Mouse (Mus musculus): Measurements from ENCODE around the gene Gtpbp3. TPM values are rescaled to one million over a fixed set of nuclear protein-coding genes. Genes with fewer than 3 reads are reported as not detected.
A peak's percentile ranks its signal among the peaks of the same experiment; 100 is the strongest.

Gtpbp3 gene
- polyA plus RNA-seq (2016; fragmentation: Nextera tagmentation; extraction: Ambion mirVana) = 20.0 and 21.8 TPM in 2 replicates

GRCm38 (mm10) chr8:71487691-71488445 is at the start of gene Gtpbp3:
Gene Gtpbp3 (plus strand): TSS chr8:71488103.
- Histone ChIP-seq H3K36me3 (peaks cover 51% of the 10 kb centered on the region), H3K4me1 (peaks cover 47% of the 10 kb centered on the region), H3K27me3 (ENCODE audit: low read depth, poor library complexity, severe bottlenecking) (no peaks in the 10 kb centered on the region; the same call in 1 of the 2 replicates), H3K27ac (replicated peaks) (peak within 1 kb of the TSS; percentile 93), H3K9me3 (replicated peaks) (no peaks in the 10 kb centered on the region), H3K4me3 (peak within 1 kb of the TSS; percentile 93)
- under 1% methylated on average over 33 of the region's 33 CpGs for WGBS
- peak; percentile 79 for DNase-seq (ENCODE audit: low spot score)

DNA sequence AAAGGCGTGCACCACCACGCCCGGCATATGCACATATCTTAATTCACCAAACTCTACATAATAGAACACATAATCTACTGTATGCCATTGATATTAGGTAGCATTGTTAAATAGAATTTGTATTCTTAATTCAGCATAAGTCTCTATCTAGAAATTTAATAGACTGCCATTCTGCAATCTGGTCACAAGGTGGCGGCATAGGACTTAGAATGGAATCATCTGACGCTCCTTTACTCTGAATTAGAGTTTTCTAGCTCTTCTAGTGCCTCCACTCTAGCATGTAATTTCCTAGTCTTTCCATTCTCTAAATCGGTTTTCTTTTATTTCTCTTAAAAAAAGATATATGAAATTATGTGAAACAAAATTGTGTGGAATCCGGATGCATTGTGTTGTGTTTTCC is 46.5 kb upstream of the Gtpbp3 start:
- H3K27me3 ChIP-seq (ENCODE audit: low read depth, poor library complexity, severe bottlenecking) = peaks cover 11% of the 10 kb centered on the region
- peaks cover 4% of the 10 kb centered on the region; the same call in 1 of the 2 replicates for H3K4me1 ChIP-seq
- no peak overlapping the region for H3K4me3 ChIP-seq
- H3K9me3 ChIP-seq (replicated peaks) = no peaks in the 10 kb centered on the region
- 1% methylated on average over 7 of the region's 7 CpGs for WGBS
- no peak overlapping the region for H3K27ac ChIP-seq (replicated peaks)
- H3K36me3 ChIP-seq = no peaks in the 10 kb centered on the region
- DNase-seq (ENCODE audit: low spot score) = peak; percentile 33

DNA sequence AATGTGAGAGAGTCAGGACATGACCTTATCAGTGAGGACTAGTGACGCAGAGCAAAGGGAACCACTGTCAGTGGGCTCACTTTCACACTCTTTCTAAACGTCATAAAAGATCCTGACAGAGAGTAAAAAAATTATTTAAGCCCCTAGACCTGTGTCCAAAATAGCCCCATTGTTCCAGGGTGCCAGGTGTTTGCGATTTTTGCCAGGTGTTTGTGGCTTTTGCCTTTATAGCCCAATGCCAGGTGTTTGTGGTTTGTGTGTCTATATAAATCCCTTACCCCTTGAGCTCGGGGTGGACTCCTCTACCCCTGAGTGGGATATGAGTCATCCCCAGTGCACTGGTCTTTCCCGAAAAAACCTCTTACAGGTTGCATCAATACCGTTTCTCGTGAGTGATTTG is 42.8 kb upstream of the Gtpbp3 start:
- no peak overlapping the region for H3K27ac ChIP-seq (replicated peaks)
- peaks cover 11% of the 10 kb centered on the region for H3K27me3 ChIP-seq (ENCODE audit: low read depth, poor library complexity, severe bottlenecking)
- WGBS = 87% methylated on average over 7 of the region's 7 CpGs
- no peak overlapping the region for H3K4me3 ChIP-seq
- no peak for DNase-seq (ENCODE audit: low spot score)
- no peaks in the 10 kb centered on the region for H3K36me3 ChIP-seq
- 0 out of 2 replicates have a peak, but pooled peaks cover 3% of the 10 kb centered on the region for H3K9me3 ChIP-seq (replicated peaks)
- peaks cover 4% of the 10 kb centered on the region; the same call in 1 of the 2 replicates for H3K4me1 ChIP-seq

GRCm38 (mm10) chr8:71451337-71451736 is 36.6 kb upstream of the Gtpbp3 start:
- no peak overlapping the region for H3K27ac ChIP-seq (replicated peaks)
- WGBS = 60% methylated on average over 4 of the region's 4 CpGs
- no peak for DNase-seq (ENCODE audit: low spot score)
- H3K9me3 ChIP-seq (replicated peaks) = 0 out of 2 replicates have a peak, but pooled peaks cover 3% of the 10 kb centered on the region
- H3K4me1 ChIP-seq = no peaks in the 10 kb centered on the region
- H3K4me3 ChIP-seq = no peak overlapping the region
- H3K36me3 ChIP-seq = peaks cover 2% of the 10 kb centered on the region; the same call in 1 of the 2 replicates
- no peaks in the 10 kb centered on the region for H3K27me3 ChIP-seq (ENCODE audit: low read depth, poor library complexity, severe bottlenecking)

DNA sequence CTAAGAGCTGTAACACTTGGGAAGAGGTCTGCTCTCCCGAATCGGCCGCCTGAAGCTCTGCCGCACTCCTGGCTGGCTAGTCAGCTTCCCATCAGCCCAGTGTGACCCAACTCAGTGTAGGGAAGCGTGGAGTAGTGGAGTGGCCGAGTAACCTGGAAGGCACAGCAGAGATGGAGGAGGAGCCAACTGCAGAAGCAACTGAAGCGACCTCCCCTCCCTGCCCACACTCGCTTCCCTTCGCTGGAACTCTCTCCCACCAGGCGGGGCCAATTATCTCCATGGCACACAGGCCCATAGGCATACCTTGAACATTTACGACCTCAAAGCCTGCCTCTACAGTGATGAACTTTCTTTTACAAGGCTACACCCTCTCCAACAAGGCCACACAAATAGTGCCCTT is 36.1 kb upstream of the Gtpbp3 start:
- DNase-seq (ENCODE audit: low spot score) = peak; percentile 9
- 0 out of 2 replicates have a peak, but pooled peaks cover under 1% of the 10 kb centered on the region for H3K4me1 ChIP-seq
- 60% methylated on average over 11 of the region's 11 CpGs for WGBS
- H3K4me3 ChIP-seq = no peak overlapping the region
- H3K27ac ChIP-seq (replicated peaks) = no peak overlapping the region
- H3K36me3 ChIP-seq = peaks cover 6% of the 10 kb centered on the region
- H3K9me3 ChIP-seq (replicated peaks) = 0 out of 2 replicates have a peak, but pooled peaks cover 3% of the 10 kb centered on the region
- no peaks in the 10 kb centered on the region for H3K27me3 ChIP-seq (ENCODE audit: low read depth, poor library complexity, severe bottlenecking)

DNA sequence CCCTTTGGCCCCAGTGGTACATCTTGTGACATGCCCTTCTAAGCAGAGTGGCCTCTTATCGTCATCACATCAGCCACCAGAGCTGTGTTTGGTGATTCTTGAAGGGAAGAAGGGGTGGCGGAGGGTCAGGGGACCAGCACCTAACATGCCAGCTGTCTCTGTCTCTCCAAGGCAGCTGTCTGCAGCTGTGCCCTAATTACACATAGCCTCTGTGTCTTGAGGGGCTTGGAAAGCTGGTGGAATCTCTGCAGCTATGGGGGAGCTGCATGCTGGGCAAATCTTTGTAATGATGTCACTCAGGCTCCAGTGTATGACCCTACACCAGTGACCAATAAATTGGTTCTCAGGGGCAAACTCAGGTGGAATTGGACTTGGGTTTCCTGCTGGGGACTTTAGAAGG is 35.2 kb upstream of the Gtpbp3 start:
- H3K4me3 ChIP-seq = no peak overlapping the region
- H3K36me3 ChIP-seq = peaks cover 15% of the 10 kb centered on the region
- 0 out of 2 replicates have a peak, but pooled peaks cover 5% of the 10 kb centered on the region for H3K27me3 ChIP-seq (ENCODE audit: low read depth, poor library complexity, severe bottlenecking)
- 0 out of 2 replicates have a peak, but pooled peaks cover 3% of the 10 kb centered on the region for H3K9me3 ChIP-seq (replicated peaks)
- H3K27ac ChIP-seq (replicated peaks) = no peak overlapping the region
- 96% methylated on average over 2 of the region's 2 CpGs for WGBS
- 0 out of 2 replicates have a peak, but pooled peaks cover 6% of the 10 kb centered on the region for H3K4me1 ChIP-seq
- DNase-seq (ENCODE audit: low spot score) = peak; percentile 10

GRCm38 (mm10) chr8:71454668-71455067 is 33.2 kb upstream of the Gtpbp3 start:
- H3K27ac ChIP-seq (replicated peaks) = no peak overlapping the region
- H3K27me3 ChIP-seq (ENCODE audit: low read depth, poor library complexity, severe bottlenecking) = 0 out of 2 replicates have a peak, but pooled peaks cover 7% of the 10 kb centered on the region
- H3K4me3 ChIP-seq = no peak overlapping the region
- no peak for DNase-seq (ENCODE audit: low spot score)
- H3K36me3 ChIP-seq = peaks cover 35% of the 10 kb centered on the region
- 82% methylated on average over 8 of the region's 8 CpGs for WGBS
- 0 out of 2 replicates have a peak, but pooled peaks cover 15% of the 10 kb centered on the region for H3K4me1 ChIP-seq
- no peaks in the 10 kb centered on the region for H3K9me3 ChIP-seq (replicated peaks)

- no peak overlapping the region for H3K27ac ChIP-seq (replicated peaks)
- no peaks in the 10 kb centered on the region for H3K9me3 ChIP-seq (replicated peaks)
- WGBS = 38% methylated on average over 22 of the region's 22 CpGs
- H3K4me3 ChIP-seq = peak overlapping the region; percentile 20
- DNase-seq (ENCODE audit: low spot score) = no peak
- H3K36me3 ChIP-seq = peaks cover 56% of the 10 kb centered on the region
- peaks cover 20% of the 10 kb centered on the region; the same call in 1 of the 2 replicates for H3K27me3 ChIP-seq (ENCODE audit: low read depth, poor library complexity, severe bottlenecking)
- peaks cover 22% of the 10 kb centered on the region for H3K4me1 ChIP-seq
Measured at GRCm38 (mm10) chr8:71456906-71457305, 31.0 kb upstream of the Gtpbp3 start.

DNA sequence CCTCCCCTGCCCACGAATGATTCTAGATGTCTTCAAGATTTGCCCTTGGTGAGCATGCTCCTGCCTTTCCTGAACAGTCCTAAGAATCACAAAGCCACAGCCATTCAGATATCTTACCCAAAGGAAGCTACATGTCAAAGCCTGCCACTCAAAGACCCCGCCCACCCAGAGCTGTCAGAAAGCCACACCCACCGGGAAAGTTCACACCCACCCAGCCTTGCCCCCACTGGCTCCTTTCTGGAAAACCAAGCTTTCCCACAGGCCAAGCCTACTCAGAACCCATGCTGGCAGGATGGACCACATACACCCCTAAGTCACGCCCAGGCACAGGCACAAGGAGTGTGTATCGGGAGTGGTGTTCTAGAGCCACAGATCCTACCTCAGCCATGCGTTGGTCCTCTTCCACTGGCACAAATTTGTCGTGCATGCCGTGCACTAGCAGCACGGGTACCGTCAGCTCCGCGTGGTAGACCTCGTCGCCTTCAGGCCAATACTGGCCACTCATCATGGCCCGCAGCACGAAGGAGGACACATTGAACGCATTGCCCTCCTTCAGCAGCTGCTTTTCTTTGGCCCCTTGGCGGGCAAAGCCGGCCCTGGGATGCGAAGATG is 30.1 kb upstream of the Gtpbp3 start:
- WGBS = 83% methylated on average over 20 of the region's 20 CpGs

DNA sequence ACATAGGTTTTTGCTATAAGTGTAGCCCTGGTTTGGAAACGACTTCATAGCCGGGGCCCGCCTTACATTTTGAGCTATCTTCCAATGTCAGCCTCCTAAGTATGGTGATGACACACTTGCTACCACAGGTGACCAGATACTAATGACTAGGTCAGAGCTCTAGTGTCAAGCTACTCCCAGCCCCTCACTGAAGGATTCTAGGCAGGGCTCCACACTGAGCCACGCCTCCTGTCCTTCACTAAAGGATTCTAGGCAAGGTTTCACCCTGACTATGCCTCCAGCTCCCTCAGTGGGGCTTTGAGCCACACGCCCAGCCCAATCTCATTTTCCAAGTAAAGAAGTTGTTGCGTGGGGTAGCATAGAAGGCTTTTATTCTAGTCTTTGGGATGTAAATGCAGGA is 27.2 kb upstream of the Gtpbp3 start:
- Histone ChIP-seq H3K4me1 (peaks cover 56% of the 10 kb centered on the region), H3K9me3 (replicated peaks) (no peaks in the 10 kb centered on the region), H3K4me3 (no peak overlapping the region), H3K27me3 (ENCODE audit: low read depth, poor library complexity, severe bottlenecking) (peaks cover 27% of the 10 kb centered on the region), H3K36me3 (peaks cover 56% of the 10 kb centered on the region), H3K27ac (replicated peaks) (no peak overlapping the region)
- WGBS = 89% methylated on average over 6 of the region's 6 CpGs
- no peak for DNase-seq (ENCODE audit: low spot score)

More for the DNA sequence above, 30.1 kb upstream of the Gtpbp3 start:
- no peak for DNase-seq (ENCODE audit: low spot score)
- peaks cover 31% of the 10 kb centered on the region for H3K4me1 ChIP-seq
- no peaks in the 10 kb centered on the region for H3K9me3 ChIP-seq (replicated peaks)
- H3K36me3 ChIP-seq = peaks cover 56% of the 10 kb centered on the region
- H3K27me3 ChIP-seq (ENCODE audit: low read depth, poor library complexity, severe bottlenecking) = peaks cover 27% of the 10 kb centered on the region
- H3K27ac ChIP-seq (replicated peaks) = no peak overlapping the region
- H3K4me3 ChIP-seq = no peak overlapping the region

- Histone ChIP-seq H3K27me3 (ENCODE audit: low read depth, poor library complexity, severe bottlenecking) (peaks cover 27% of the 10 kb centered on the region), H3K9me3 (replicated peaks) (no peaks in the 10 kb centered on the region), H3K4me1 (peaks cover 59% of the 10 kb centered on the region), H3K27ac (replicated peaks) (0 out of 2 replicates have a peak overlapping the region, but pooled peaks have one; percentile 17), H3K36me3 (peaks cover 60% of the 10 kb centered on the region), H3K4me3 (peak overlapping the region; percentile 91)
- WGBS = 79% methylated on average over 47 of the region's 47 CpGs
- DNase-seq (ENCODE audit: low spot score) = no peak
Measured at GRCm38 (mm10) chr8:71461152-71461840, 26.6 kb upstream of the Gtpbp3 start.

DNA sequence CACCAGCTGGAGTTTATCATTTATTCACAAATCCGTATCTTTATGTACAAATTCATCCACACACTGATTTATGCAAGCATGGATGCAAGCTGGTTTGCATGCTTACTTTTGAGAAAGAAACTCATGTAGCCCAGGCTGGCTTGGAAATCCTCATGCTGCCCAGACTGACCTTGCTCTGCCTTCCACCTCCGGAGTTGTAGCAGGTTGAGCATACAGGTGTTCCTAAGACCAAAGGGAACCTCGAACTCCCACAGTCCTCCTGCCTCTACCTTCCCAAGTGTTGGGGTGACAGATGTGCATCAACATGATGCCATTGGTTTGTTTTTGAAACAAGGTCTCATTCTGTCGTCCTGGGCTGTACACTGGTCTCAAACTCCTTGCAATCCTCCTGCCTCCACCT is 25.7 kb upstream of the Gtpbp3 start:
- H3K4me3 ChIP-seq = peak overlapping the region; percentile 91
- peaks cover 54% of the 10 kb centered on the region for H3K4me1 ChIP-seq
- no peak overlapping the region for H3K27ac ChIP-seq (replicated peaks)
- WGBS = 75% methylated on average over 4 of the region's 4 CpGs
- peaks cover 55% of the 10 kb centered on the region for H3K36me3 ChIP-seq
- peaks cover 23% of the 10 kb centered on the region for H3K27me3 ChIP-seq (ENCODE audit: low read depth, poor library complexity, severe bottlenecking)
- no peak for DNase-seq (ENCODE audit: low spot score)
- no peaks in the 10 kb centered on the region for H3K9me3 ChIP-seq (replicated peaks)

Measured in midbrain, embryonic 10.5 days (tissue).